Comparison of ENCODE assay signal across 22 mouse cellular contexts in the genomic region with DNA sequence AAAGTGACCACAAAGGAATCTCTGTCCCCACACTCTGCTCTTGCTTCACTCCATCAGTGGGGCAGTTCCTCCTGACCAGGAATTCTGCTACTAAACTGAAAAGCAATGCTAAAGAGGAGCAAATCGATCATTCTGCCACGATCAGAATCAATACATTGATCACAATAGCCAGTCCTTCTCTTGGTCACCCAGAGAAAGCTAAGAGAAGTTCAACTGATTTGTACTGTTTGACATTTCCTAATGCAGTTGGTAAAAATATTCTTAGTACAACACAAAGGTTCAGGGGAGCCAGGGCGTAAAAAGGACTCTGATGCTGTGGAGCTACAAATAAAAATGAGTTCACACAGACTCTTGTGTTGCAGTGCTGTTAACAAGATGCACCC.
A peak's percentile ranks its signal among the peaks of the same experiment; 100 is the strongest.
DNase-seq lines count a peak whose midpoint lies in the region; ATAC-seq and TF ChIP-seq lines count a peak whose summit lies in the region.
"Had no signal": no experiment of that assay in that cellular context is flagged by ENCODE, and none has a peak within 500 bp of the region (broad histone marks: within the 10 kb centered on the region; RNA-seq: fewer than 3 reads in every experiment).

No protein-coding gene starts in this region.

- H3K27me3 ChIP-seq in heart, embryonic 15.5 days = no peaks in the 10 kb centered on the region
- H3K27me3 ChIP-seq in lung, embryonic 14.5 days (ENCODE audit: insufficient read depth, low read length) = no peaks in the 10 kb centered on the region
- H3K27me3 ChIP-seq in embryonic facial prominence, embryonic 14.5 days (replicated peaks; ENCODE audit: control insufficient read depth, insufficient read depth, low read length) = no peaks in the 10 kb centered on the region
- H3K27me3 ChIP-seq: forebrain, embryonic 15.5 days; hindbrain, embryonic 13.5 days; limb, embryonic 13.5 days; megakaryocyte, embryonic 14.5 days had no signal

- intact Hi-C loops in gastrocnemius, adult 2 months (cut with DNase I) = no loop called here
- intact Hi-C loops in left cerebral cortex, postnatal 25 days (cut with DNase I) = no loop called here

- H3K4me2 ChIP-seq in heart, embryonic 15.5 days = peak overlapping the region; percentile 14
- no peak overlapping the region for H3K4me2 ChIP-seq in lung, embryonic 14.5 days
- no peak overlapping the region for H3K4me2 ChIP-seq in embryonic facial prominence, embryonic 14.5 days (ENCODE audit: low read depth, low read length)
- H3K4me2 ChIP-seq: forebrain, embryonic 15.5 days; hindbrain, embryonic 13.5 days; limb, embryonic 13.5 days had no signal

- no peak for ATAC-seq in heart, embryonic 15.5 days (replicated peaks; ENCODE audit: insufficient number of reproducible peaks, insufficient read depth, low FRiP score, low read depth)
- ATAC-seq in lung, embryonic 14.5 days (ENCODE audit: insufficient read depth) = no peak
- no peak for ATAC-seq in embryonic facial prominence, embryonic 14.5 days (ENCODE audit: low read depth)
- ATAC-seq: forebrain, embryonic 15.5 days; inflammation-experienced regulatory T-cells, adult 6 months had no signal

- no peak overlapping the region for H3K4me3 ChIP-seq in gastrocnemius, adult 2 months
- no peak overlapping the region for H3K4me3 ChIP-seq in heart, embryonic 15.5 days
- no peak overlapping the region for H3K4me3 ChIP-seq in lung, embryonic 14.5 days (ENCODE audit: low read depth, low read length)
- H3K4me3 ChIP-seq in embryonic facial prominence, embryonic 14.5 days (ENCODE audit: low read depth, low read length) = no peak overlapping the region
- H3K4me3 ChIP-seq: erythroblast, embryonic 14.5 days; forebrain, embryonic 15.5 days; hindbrain, embryonic 13.5 days; limb, embryonic 13.5 days; megakaryocyte, embryonic 14.5 days had no signal

- H3K27ac ChIP-seq in gastrocnemius, adult 2 months = peak overlapping the region; percentile 75
- H3K27ac ChIP-seq in heart, embryonic 15.5 days = peak overlapping the region; percentile 80
- H3K27ac ChIP-seq in lung, embryonic 14.5 days (ENCODE audit: low read depth) = peak overlapping the region; percentile 48; the same call in 1 of the 2 replicates
- peak overlapping the region; percentile 50; the same call in 1 of the 2 replicates for H3K27ac ChIP-seq in embryonic facial prominence, embryonic 14.5 days (replicated peaks; ENCODE audit: low read depth, low read length)
- H3K27ac ChIP-seq: forebrain, embryonic 15.5 days; hindbrain, embryonic 13.5 days; limb, embryonic 13.5 days had no signal

- DNase-seq in gastrocnemius, adult 2 months = no peak
- no peak for DNase-seq in gastrocnemius, adult 18-20 months (ENCODE audit: low spot score)
- no peak for DNase-seq in heart, adult 9 months (ENCODE audit: low spot score in 2 of 2)
- DNase-seq in lung, embryonic 14.5 days = no peak
- no peak for DNase-seq in lung, postnatal 10 days
- DNase-seq in embryonic facial prominence, embryonic 14.5 days (ENCODE audit: low spot score) = no peak
- no peak for DNase-seq in left cerebral cortex, postnatal 25 days (ENCODE audit: low spot score in 2 of 2)
- DNase-seq: cerebellum, adult 18-20 months; cerebellum, postnatal 36 days; layer of hippocampus, adult 9-11 months; lung, adult 2 months; midbrain, embryonic 14.5 days; right cerebral cortex, postnatal 14 days; spleen, adult 18-20 months; thymus, postnatal 36 days had no signal

- no peak for TF ChIP-seq CTCF in gastrocnemius, adult 2 months (IDR thresholded peaks at IDR 0.05)
- no peak for TF ChIP-seq CTCF in lung, embryonic 14.5 days (IDR thresholded peaks at IDR 0.05; ENCODE audit: low read depth)

- peak overlapping the region; percentile 19; the same call in 1 of the 2 replicates for H3K9ac ChIP-seq in heart, embryonic 15.5 days
- H3K9ac ChIP-seq in lung, embryonic 14.5 days = no peak overlapping the region
- no peak overlapping the region for H3K9ac ChIP-seq in embryonic facial prominence, embryonic 14.5 days (ENCODE audit: low read depth, low read length)
- H3K9ac ChIP-seq: forebrain, embryonic 15.5 days; hindbrain, embryonic 13.5 days; limb, embryonic 13.5 days had no signal

- no peaks in the 10 kb centered on the region for H3K9me3 ChIP-seq in heart, embryonic 15.5 days (replicated peaks)
- H3K9me3 ChIP-seq in lung, embryonic 14.5 days (ENCODE audit: low read depth, low read length) = no peaks in the 10 kb centered on the region
- no peaks in the 10 kb centered on the region for H3K9me3 ChIP-seq in embryonic facial prominence, embryonic 14.5 days (ENCODE audit: control insufficient read depth, low read length)
- H3K9me3 ChIP-seq: forebrain, embryonic 15.5 days; hindbrain, embryonic 13.5 days; limb, embryonic 13.5 days; megakaryocyte, embryonic 14.5 days had no signal

- 71% methylated on average over 3 of the region's 3 CpGs for WGBS in heart, embryonic 15.5 days
- WGBS in lung, embryonic 14.5 days = 77% methylated on average over 3 of the region's 3 CpGs
- WGBS in embryonic facial prominence, embryonic 14.5 days = 88% methylated on average over 3 of the region's 3 CpGs

- H3K4me1 ChIP-seq in heart, embryonic 15.5 days (replicated peaks) = peaks cover 84% of the 10 kb centered on the region
- peaks cover 46% of the 10 kb centered on the region for H3K4me1 ChIP-seq in lung, embryonic 14.5 days (ENCODE audit: insufficient read depth)
- H3K4me1 ChIP-seq in embryonic facial prominence, embryonic 14.5 days (ENCODE audit: control insufficient read depth, insufficient read depth, low read length) = peaks cover 47% of the 10 kb centered on the region
- H3K4me1 ChIP-seq: megakaryocyte, embryonic 14.5 days had no signal

- no peaks in the 10 kb centered on the region for H3K36me3 ChIP-seq in heart, embryonic 15.5 days
- 0 out of 2 replicates have a peak, but pooled peaks cover 5% of the 10 kb centered on the region for H3K36me3 ChIP-seq in lung, embryonic 14.5 days (ENCODE audit: insufficient read depth)
- H3K36me3 ChIP-seq in embryonic facial prominence, embryonic 14.5 days (ENCODE audit: control insufficient read depth, insufficient read depth, low read length) = 0 out of 2 replicates have a peak, but pooled peaks cover 4% of the 10 kb centered on the region
- H3K36me3 ChIP-seq: forebrain, embryonic 15.5 days; hindbrain, embryonic 13.5 days; limb, embryonic 13.5 days had no signal
